Mouse (Mus musculus): ENCODE data around the gene Sipa1l3. TPM values are rescaled to one million over a fixed set of nuclear protein-coding genes. Genes with fewer than 3 reads are reported as not detected.
A peak's percentile ranks its signal among the peaks of the same experiment; 100 is the strongest.

Gene Sipa1l3
- polyA plus RNA-seq, 1 experiment, result 93.0 TPM

DNA sequence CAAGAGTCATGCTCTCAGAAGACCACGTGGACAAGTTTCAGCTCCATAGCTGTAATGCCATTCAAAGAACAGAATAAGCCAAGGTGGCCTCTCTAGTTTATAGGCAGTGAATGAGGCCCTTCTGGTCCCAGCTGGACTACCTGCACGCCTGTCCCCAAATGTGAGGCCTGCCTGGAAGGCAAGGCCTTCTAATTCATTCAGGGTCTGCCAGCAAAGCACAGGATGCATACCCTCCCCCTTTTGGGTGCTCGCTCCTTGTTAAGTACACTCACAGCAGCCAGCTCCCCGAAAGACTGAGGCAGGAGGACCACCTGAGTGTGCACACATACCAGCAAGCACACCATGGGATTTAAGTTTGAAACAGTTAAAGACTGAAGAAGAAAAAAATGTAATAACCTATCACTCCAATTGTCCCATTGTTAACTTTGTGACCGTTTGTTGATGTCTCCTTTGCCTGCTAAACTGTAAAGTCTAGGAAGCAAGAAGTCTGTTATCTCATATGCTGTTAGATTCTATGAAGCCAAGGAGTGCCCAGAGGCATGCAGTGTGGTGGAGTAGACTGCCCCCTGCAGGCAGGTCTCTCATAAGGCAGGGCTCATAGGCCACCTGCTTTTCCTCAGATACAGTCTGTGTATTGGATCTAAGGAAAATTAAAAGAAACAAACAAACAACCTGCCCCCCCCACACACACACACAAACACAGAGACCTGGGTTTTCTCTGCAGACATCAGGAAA is 3.6 kb upstream of the Sipa1l3 start:
- 76% methylated on average over 5 of the region's 5 CpGs for WGBS
- no peak overlapping the region for H3K4me3 ChIP-seq (ENCODE audit: control insufficient read depth, insufficient read depth, low read length)
- TF ChIP-seq CTCF (IDR thresholded peaks at IDR 0.05; ENCODE audit: borderline replicate concordance, control insufficient read depth, extremely low read depth, insufficient read depth, low read length, poor library complexity) (peak; percentile 58; the same call in 1 of the 2 replicates), POLR2A (IDR thresholded peaks at IDR 0.05; ENCODE audit: control insufficient read depth, extremely low read depth, insufficient read depth, low read length, poor library complexity) (no peak)
- H3K36me3 ChIP-seq (ENCODE audit: control insufficient read depth, insufficient read depth, low read length), result no peaks in the 10 kb centered on the region
- H3K27me3 ChIP-seq (ENCODE audit: control insufficient read depth, insufficient read depth, low read length), result no peaks in the 10 kb centered on the region
- no peaks in the 10 kb centered on the region; the same call in 1 of the 2 replicates for H3K4me1 ChIP-seq (replicated peaks; ENCODE audit: control insufficient read depth, insufficient read depth, low read length)
- DNase-seq, result peak; percentile 80
- H3K27ac ChIP-seq (ENCODE audit: control insufficient read depth, insufficient read depth, low read length), result no peak overlapping the region

DNA sequence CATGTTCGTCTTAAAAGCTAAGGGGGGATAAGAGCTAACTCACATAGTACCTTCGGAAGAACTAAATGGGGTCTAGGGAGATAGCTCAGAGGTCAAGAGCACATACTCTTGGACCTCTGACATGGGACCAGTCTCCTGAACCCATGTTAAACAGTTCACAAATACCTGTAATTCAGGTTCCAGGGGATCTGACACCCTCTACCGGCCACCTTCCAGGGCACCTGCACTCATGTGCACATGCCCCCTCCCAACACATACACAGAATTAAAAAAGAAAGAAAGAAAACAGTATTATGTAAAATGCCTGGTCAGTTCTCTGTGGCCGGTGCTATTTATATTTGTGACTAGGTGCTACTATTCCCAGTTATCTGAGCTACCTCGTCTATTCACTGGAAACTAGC is 2.9 kb upstream of the Sipa1l3 start:
- no peak for DNase-seq
- H3K4me1 ChIP-seq (replicated peaks; ENCODE audit: control insufficient read depth, insufficient read depth, low read length), result no peaks in the 10 kb centered on the region; the same call in 1 of the 2 replicates
- 85% methylated on average over 5 of the region's 5 CpGs for WGBS
- H3K27ac ChIP-seq (ENCODE audit: control insufficient read depth, insufficient read depth, low read length), result no peak overlapping the region
- no peak for TF ChIP-seq POLR2A (IDR thresholded peaks at IDR 0.05; ENCODE audit: control insufficient read depth, extremely low read depth, insufficient read depth, low read length, poor library complexity)
- no peak for TF ChIP-seq CTCF (IDR thresholded peaks at IDR 0.05; ENCODE audit: borderline replicate concordance, control insufficient read depth, extremely low read depth, insufficient read depth, low read length, poor library complexity)
- H3K36me3 ChIP-seq (ENCODE audit: control insufficient read depth, insufficient read depth, low read length), result no peaks in the 10 kb centered on the region
- no peak overlapping the region for H3K4me3 ChIP-seq (ENCODE audit: control insufficient read depth, insufficient read depth, low read length)
- H3K27me3 ChIP-seq (ENCODE audit: control insufficient read depth, insufficient read depth, low read length), result no peaks in the 10 kb centered on the region

DNA sequence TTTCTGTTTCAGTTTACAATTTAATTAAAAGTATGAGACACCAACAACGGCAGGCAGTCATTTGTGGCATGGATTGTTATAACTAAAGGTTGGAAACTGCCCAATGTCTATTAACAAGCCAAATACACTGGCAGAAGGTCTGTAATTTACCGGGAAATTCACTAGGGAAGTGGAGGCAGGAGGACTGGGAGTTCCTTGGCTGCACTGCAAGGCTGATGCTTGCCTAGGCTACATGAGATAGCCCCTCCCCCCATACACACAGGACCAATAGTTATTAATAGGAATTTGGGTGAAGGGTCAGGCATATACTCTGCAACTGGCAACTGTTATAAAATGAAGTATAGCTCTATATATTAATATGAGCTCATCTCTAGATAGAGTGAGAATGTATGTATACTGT is 2.4 kb upstream of the Sipa1l3 start:
- no peaks in the 10 kb centered on the region; the same call in 1 of the 2 replicates for H3K4me1 ChIP-seq (replicated peaks; ENCODE audit: control insufficient read depth, insufficient read depth, low read length)
- 97% methylated on average over 2 of the region's 2 CpGs for WGBS
- no peaks in the 10 kb centered on the region for H3K36me3 ChIP-seq (ENCODE audit: control insufficient read depth, insufficient read depth, low read length)
- DNase-seq, result no peak
- no peak overlapping the region for H3K27ac ChIP-seq (ENCODE audit: control insufficient read depth, insufficient read depth, low read length)
- H3K4me3 ChIP-seq (ENCODE audit: control insufficient read depth, insufficient read depth, low read length), result no peak overlapping the region
- no peaks in the 10 kb centered on the region for H3K27me3 ChIP-seq (ENCODE audit: control insufficient read depth, insufficient read depth, low read length)
- TF ChIP-seq CTCF (IDR thresholded peaks at IDR 0.05; ENCODE audit: borderline replicate concordance, control insufficient read depth, extremely low read depth, insufficient read depth, low read length, poor library complexity) (no peak), POLR2A (IDR thresholded peaks at IDR 0.05; ENCODE audit: control insufficient read depth, extremely low read depth, insufficient read depth, low read length, poor library complexity) (no peak)

DNA sequence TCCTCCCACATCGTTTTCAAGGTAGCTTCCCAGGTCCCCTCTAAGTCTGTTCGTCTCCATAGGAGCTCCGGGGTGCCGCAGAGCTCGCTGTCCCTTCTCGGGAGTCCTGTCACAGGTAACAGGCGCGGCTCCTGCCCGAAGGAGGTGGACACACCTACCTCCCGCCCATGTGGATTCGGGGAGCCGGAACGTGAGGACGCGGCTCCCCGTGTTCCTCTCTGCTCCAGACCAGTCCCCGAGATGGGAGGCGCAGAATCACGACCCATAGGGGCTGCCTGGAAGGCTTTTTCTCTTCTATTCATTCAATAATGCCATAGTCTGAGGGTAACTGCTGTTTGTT is 740 bp upstream of the Sipa1l3 start:
- Histone ChIP-seq H3K4me1 (replicated peaks; ENCODE audit: control insufficient read depth, insufficient read depth, low read length) (no peaks in the 10 kb centered on the region; the same call in 1 of the 2 replicates), H3K4me3 (ENCODE audit: control insufficient read depth, insufficient read depth, low read length) (peak overlapping the region; percentile 59), H3K36me3 (ENCODE audit: control insufficient read depth, insufficient read depth, low read length) (no peaks in the 10 kb centered on the region), H3K27me3 (ENCODE audit: control insufficient read depth, insufficient read depth, low read length) (no peaks in the 10 kb centered on the region), H3K27ac (ENCODE audit: control insufficient read depth, insufficient read depth, low read length) (no peak overlapping the region)
- 4% methylated on average over 19 of the region's 19 CpGs for WGBS
- TF ChIP-seq CTCF (IDR thresholded peaks at IDR 0.05; ENCODE audit: borderline replicate concordance, control insufficient read depth, extremely low read depth, insufficient read depth, low read length, poor library complexity), result no peak
- no peak for TF ChIP-seq POLR2A (IDR thresholded peaks at IDR 0.05; ENCODE audit: control insufficient read depth, extremely low read depth, insufficient read depth, low read length, poor library complexity)
- no peak for DNase-seq

DNA sequence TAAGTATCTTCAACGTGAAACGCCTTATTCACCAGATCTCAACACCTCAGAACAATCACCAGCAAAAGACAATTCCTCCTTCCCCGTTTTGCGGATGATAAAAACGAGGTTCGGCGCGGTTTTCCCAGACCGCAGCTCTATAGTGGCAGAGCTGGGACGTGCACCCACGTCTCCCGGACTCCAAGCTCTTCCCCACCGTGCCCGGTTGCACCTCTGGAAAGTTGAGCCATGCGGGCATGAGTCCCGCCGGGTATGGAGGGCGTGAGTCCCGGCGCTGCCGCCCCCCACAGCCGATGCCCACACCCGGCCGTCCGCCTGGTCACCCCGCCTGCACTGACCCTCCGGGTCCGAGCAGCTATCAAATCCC is 404 bp downstream of the Sipa1l3 start:
- H3K36me3 ChIP-seq (ENCODE audit: control insufficient read depth, insufficient read depth, low read length), result no peaks in the 10 kb centered on the region
- under 1% methylated on average over 28 of the region's 28 CpGs for WGBS
- no peak overlapping the region for H3K27ac ChIP-seq (ENCODE audit: control insufficient read depth, insufficient read depth, low read length)
- TF ChIP-seq CTCF (IDR thresholded peaks at IDR 0.05; ENCODE audit: borderline replicate concordance, control insufficient read depth, extremely low read depth, insufficient read depth, low read length, poor library complexity) (no peak), POLR2A (IDR thresholded peaks at IDR 0.05; ENCODE audit: control insufficient read depth, extremely low read depth, insufficient read depth, low read length, poor library complexity) (no peak)
- no peaks in the 10 kb centered on the region; the same call in 1 of the 2 replicates for H3K4me1 ChIP-seq (replicated peaks; ENCODE audit: control insufficient read depth, insufficient read depth, low read length)
- no peaks in the 10 kb centered on the region for H3K27me3 ChIP-seq (ENCODE audit: control insufficient read depth, insufficient read depth, low read length)
- no peak for DNase-seq
- peak overlapping the region; percentile 88 for H3K4me3 ChIP-seq (ENCODE audit: control insufficient read depth, insufficient read depth, low read length)

DNA sequence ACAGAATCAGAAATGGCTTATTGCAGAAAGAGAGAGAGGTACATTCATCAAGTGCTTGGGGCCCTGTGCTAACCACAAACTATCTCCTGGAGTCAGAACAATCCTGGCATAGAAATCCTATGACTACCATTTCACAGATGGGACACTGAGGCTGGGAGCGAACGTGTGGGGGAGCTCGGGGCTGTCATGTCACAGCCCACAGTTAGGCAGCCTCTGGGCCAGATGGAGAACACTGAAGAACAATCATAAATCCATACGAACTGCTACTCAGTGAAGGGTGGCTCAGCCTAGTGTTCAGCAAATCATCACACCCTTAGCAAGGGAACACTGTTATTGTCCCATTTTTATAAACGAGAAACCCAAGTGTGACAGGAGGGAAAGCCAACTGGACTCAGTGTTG is 1.3 kb downstream of the Sipa1l3 start:
- Histone ChIP-seq H3K27me3 (ENCODE audit: control insufficient read depth, insufficient read depth, low read length) (no peaks in the 10 kb centered on the region), H3K27ac (ENCODE audit: control insufficient read depth, insufficient read depth, low read length) (no peak overlapping the region), H3K36me3 (ENCODE audit: control insufficient read depth, insufficient read depth, low read length) (no peaks in the 10 kb centered on the region), H3K4me1 (replicated peaks; ENCODE audit: control insufficient read depth, insufficient read depth, low read length) (no peaks in the 10 kb centered on the region; the same call in 1 of the 2 replicates), H3K4me3 (ENCODE audit: control insufficient read depth, insufficient read depth, low read length) (no peak overlapping the region)
- no peak for DNase-seq
- TF ChIP-seq POLR2A (IDR thresholded peaks at IDR 0.05; ENCODE audit: control insufficient read depth, extremely low read depth, insufficient read depth, low read length, poor library complexity) (no peak), CTCF (IDR thresholded peaks at IDR 0.05; ENCODE audit: borderline replicate concordance, control insufficient read depth, extremely low read depth, insufficient read depth, low read length, poor library complexity) (no peak)
- WGBS, result 86% methylated on average over 5 of the region's 5 CpGs

All from thymus, adult 2 months (tissue).